Mouse (Mus musculus) T-cell, adult 2 months (primary cell): Measurements from ENCODE around the gene Chchd2.

Experiments
- DNase-seq: peaks from one replicate; pipeline ENCODE4 v3.0.0; 2022; ENCODE audit warnings: low spot score

Gene Chchd2

DNA sequence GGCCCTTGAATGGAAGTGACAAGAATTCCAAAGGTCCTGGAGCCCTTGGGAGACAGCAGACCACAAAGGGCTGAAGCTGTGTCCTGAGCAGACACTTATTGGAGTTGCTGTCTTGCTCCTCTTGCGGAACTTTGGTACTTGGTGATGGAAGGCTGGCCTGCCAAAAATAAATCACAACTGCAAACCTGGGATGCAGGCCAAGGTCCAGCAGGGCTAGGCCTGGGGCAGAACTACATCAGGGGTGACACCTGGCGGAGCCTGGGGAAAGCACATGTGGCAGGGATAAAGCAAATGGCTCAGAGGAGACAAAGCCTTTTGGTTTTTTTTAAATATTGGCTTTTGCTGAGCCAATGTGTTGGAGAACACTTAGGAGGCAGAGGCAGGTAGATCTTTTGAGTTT lies 8.3 kb downstream of the Chchd2 start:
- no peak for DNase-seq

- no peak for DNase-seq
Measured at GRCm38 (mm10) chr5:129877731-129878455, 9.4 kb downstream of the Chchd2 start.

- no peak for DNase-seq
Measured at GRCm38 (mm10) chr5:129875098-129875497, 12.2 kb downstream of the Chchd2 start.

DNA sequence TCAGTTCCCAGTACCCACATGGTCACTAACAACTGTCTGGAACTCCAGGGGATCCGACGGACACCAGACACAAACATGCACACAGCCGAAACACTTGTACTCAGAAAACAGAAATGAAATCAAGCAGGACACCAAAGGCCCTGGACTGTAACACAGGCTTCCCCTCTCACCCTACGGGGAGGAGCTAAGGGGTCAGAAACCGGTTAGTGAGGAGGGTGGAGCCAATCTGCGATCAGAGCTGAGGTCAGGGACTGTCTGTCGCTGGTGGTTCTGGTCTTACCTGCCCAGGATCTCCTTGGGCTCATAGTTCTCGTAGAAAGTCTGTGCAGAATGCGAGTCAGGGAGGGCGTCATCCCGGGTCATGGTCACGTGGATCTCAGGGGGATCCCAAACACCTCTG lies 13.3 kb downstream of the Chchd2 start:
- DNase-seq, result no peak

GRCm38 (mm10) chr5:129871238-129871637 lies 16.0 kb downstream of the Chchd2 start:
- DNase-seq, result no peak

DNA sequence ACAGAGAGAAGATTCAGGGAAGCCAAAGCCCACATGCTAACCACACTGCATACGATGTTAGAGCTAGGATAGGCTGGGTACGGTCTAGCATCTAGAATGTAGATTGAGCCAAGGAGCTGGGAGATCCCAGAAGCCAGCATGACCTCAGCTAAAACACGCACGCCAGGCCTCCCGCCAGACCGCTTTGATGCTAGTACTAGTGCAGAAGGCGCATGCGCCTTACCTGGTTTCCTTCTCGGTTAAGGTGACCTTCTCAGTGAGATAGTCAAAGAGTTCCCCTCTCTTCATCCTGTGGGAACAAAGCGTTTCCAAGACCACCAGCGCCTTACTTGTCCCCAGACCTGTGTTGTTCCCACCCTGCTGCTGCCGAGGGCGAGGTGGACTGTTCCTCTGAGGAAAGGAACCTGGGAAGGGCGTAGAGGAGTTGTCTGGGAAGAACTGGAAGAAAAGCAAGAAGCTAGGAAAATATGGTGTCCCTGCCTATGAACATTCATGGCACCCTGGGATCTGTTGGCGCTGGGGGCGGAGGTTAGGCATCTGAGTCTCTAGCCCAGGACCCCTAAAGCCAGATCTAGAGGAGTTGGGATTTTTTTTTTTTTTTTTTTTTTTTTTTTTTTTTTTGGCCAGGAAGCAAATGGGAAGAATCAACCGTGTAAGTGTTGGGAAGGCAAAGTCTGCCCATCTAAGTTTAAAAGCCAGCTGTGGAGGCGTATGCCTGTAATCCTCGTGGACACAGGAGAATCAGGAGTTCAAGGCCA lies 17.9 kb downstream of the Chchd2 start:
- DNase-seq, result no peak

GRCm38 (mm10) chr5:129865841-129866240 lies 21.4 kb downstream of the Chchd2 start:
- DNase-seq, result no peak

DNA sequence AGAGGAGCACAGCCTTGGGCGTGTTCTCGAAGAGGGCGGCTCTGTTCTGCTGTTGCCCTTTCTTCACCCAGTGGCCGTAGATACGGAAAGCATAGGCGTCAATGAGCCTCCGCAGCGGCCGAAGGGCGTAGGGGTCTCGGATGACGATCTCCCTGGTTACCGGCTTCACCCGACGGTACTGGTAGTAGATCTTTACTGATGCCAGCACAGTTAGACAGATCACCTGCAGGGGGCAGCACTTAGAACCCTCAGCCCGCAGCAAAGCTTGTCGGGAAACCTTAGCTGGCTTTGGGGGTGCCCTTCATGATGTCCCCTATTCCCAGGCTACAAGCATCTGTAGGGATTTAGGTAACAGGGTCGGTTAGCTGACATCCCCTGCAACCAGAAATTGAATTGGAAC lies 22.8 kb downstream of the Chchd2 start:
- peak; percentile 29 for DNase-seq

DNA sequence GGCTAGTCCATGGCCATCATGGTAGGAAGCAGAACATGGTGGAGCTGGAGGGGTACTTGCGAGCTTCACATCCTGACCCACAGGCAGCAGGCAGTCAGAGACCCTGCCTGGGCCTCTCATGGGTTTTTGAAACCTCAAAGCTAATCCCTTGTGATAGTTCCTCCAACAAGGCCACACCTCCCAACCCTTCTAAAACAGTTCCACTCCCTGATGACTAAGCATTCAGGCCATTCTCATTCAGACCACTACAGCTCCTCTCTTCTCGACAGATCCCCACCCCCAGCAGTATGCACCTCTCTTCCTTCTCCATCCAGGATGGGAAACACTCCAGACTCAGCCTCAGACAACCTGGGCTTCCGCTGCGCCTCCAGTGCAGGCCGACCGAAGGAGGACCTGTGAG lies 24.9 kb downstream of the Chchd2 start:
- no peak for DNase-seq

GRCm38 (mm10) chr5:129856414-129856813 lies 30.9 kb downstream of the Chchd2 start:
- DNase-seq, result no peak

- no peak for DNase-seq
Measured at GRCm38 (mm10) chr5:129855163-129855562, 32.1 kb downstream of the Chchd2 start.

GRCm38 (mm10) chr5:129847558-129847820 lies 39.8 kb downstream of the Chchd2 start:
- DNase-seq, result no peak

- DNase-seq, result peak; percentile 97
Measured at GRCm38 (mm10) chr5:129846752-129847557, 40.3 kb downstream of the Chchd2 start, which contains the start of gene Sumf2. Gene Sumf2, plus strand, starts transcription at chr5:129846986.

DNA sequence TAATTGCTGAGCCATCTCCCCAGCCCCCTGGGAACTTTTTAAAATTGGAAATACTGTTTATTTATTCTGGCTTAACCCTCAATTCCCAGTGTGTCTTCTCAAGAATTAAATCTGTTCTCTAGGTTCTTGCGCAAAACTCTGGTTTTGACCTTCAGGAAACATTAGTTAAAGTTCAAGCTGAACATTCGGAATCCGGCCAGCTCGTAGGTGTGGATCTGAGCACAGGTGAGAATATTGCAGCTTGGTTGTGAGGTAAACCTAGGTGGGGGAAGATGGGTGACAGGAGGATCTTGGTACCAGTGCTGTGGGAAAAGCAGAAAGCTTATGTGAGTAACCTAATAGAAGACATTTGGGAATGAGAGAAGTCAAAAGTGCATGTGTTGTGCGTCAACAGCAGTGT lies 42.4 kb downstream of the Chchd2 start:
- no peak for DNase-seq
